30 mouse cellular contexts compared by ENCODE assay signal in genomic region chr9:21010362-21010761, GRCm38 (mm10). TPM values are rescaled to one million over a fixed set of nuclear protein-coding genes. Genes with fewer than 3 reads are reported as not detected.
DNase-seq lines count a peak whose midpoint lies in the region; ATAC-seq lines count a peak whose summit lies in the region.
"Had no signal": no experiment of that assay in that cellular context is flagged by ENCODE, and none has a peak within 500 bp of the region (broad histone marks: within the 10 kb centered on the region; RNA-seq: fewer than 3 reads in every experiment).

No protein-coding gene starts in this region.

- WGBS in liver, embryonic 13.5 days (ENCODE audit: insufficient replicate concordance): 46% methylated on average over 2 of the region's 2 CpGs
- WGBS in liver, embryonic 11.5 days: 61% methylated on average over 2 of the region's 2 CpGs

- no peak overlapping the region for H3K4me3 ChIP-seq in liver, embryonic 13.5 days (replicated peaks)
- no peak overlapping the region for H3K4me3 ChIP-seq in liver, embryonic 11.5 days (ENCODE audit: low read depth, low read length)
- H3K4me3 ChIP-seq: embryonic facial prominence, embryonic 13.5 days; erythroblast, embryonic 14.5 days; forebrain, embryonic 12.5 days; midbrain, embryonic 12.5 days; neural tube, embryonic 12.5 days had no signal

- peaks cover 36% of the 10 kb centered on the region for H3K36me3 ChIP-seq in liver, embryonic 13.5 days
- H3K36me3 ChIP-seq in liver, embryonic 11.5 days (ENCODE audit: control insufficient read depth, insufficient read depth, low read length): peaks cover 15% of the 10 kb centered on the region

- no peak overlapping the region for H3K9ac ChIP-seq in liver, embryonic 13.5 days
- no peak overlapping the region for H3K9ac ChIP-seq in liver, embryonic 11.5 days (ENCODE audit: low read depth, low read length)
- H3K9ac ChIP-seq: embryonic facial prominence, embryonic 13.5 days; forebrain, embryonic 12.5 days; hindbrain, embryonic 14.5 days; liver, postnatal 0 days; midbrain, embryonic 12.5 days; neural tube, embryonic 12.5 days had no signal

- no peaks in the 10 kb centered on the region for H3K9me3 ChIP-seq in liver, embryonic 13.5 days (replicated peaks)
- no peaks in the 10 kb centered on the region for H3K9me3 ChIP-seq in liver, embryonic 11.5 days (ENCODE audit: control insufficient read depth, low read length)
- H3K9me3 ChIP-seq: embryonic facial prominence, embryonic 13.5 days; forebrain, embryonic 12.5 days; midbrain, embryonic 12.5 days; neural tube, embryonic 12.5 days had no signal

- H3K4me1 ChIP-seq in liver, embryonic 13.5 days (replicated peaks): peaks cover 34% of the 10 kb centered on the region
- H3K4me1 ChIP-seq in liver, embryonic 11.5 days (replicated peaks; ENCODE audit: control insufficient read depth, insufficient read depth, low read length): peaks cover 19% of the 10 kb centered on the region

- H3K27me3 ChIP-seq in liver, embryonic 13.5 days: peaks cover 16% of the 10 kb centered on the region
- peaks cover 8% of the 10 kb centered on the region; the same call in 1 of the 2 replicates for H3K27me3 ChIP-seq in liver, embryonic 11.5 days (replicated peaks; ENCODE audit: control insufficient read depth, insufficient read depth, low read length)

- DNase-seq in gastrocnemius, postnatal 25 days: peak; percentile 54
- no peak for DNase-seq in gastrocnemius, postnatal 10 days
- DNase-seq in liver, embryonic 13.5 days: no peak
- no peak for DNase-seq in liver, embryonic 11.5 days (ENCODE audit: low spot score)
- peak; percentile 57 for DNase-seq in adipocyte (ENCODE audit: low spot score)
- peak; percentile 76 for DNase-seq in lung, postnatal 10 days
- no peak for DNase-seq in adrenal gland, postnatal 36 days
- no peak for DNase-seq in adrenal gland, postnatal 14 days
- DNase-seq: cerebellum, adult 2 months; cerebellum, postnatal 36 days; embryo, embryonic 11 days; kidney, adult 18-20 months; layer of hippocampus, adult 9-11 months; liver, postnatal 0 days; right cerebral cortex, postnatal 14 days; thymus, adult 2 months; thymus, postnatal 4 days had no signal

- no peak for ATAC-seq in liver, embryonic 13.5 days (ENCODE audit: low read depth)
- no peak for ATAC-seq in liver, embryonic 11.5 days (replicated peaks; ENCODE audit: low FRiP score)
- ATAC-seq: CD4-positive, CD25-positive, alpha-beta regulatory T cell, adult 4 months; inflammation-experienced regulatory T-cells, adult 6 months; liver, postnatal 0 days had no signal

- no peak overlapping the region for H3K4me2 ChIP-seq in liver, embryonic 13.5 days
- H3K4me2 ChIP-seq in liver, embryonic 11.5 days: no peak overlapping the region; the same call in 1 of the 2 replicates
- H3K4me2 ChIP-seq: embryonic facial prominence, embryonic 13.5 days; forebrain, embryonic 12.5 days; heart, embryonic 11.5 days; hindbrain, embryonic 14.5 days; midbrain, embryonic 12.5 days; neural tube, embryonic 12.5 days had no signal

- peak overlapping the region; percentile 43; the same call in 1 of the 2 replicates for H3K27ac ChIP-seq in liver, embryonic 13.5 days
- H3K27ac ChIP-seq in liver, embryonic 11.5 days (ENCODE audit: low read depth, low read length): no peak overlapping the region
- H3K27ac ChIP-seq: embryonic facial prominence, embryonic 13.5 days; forebrain, embryonic 12.5 days; hindbrain, embryonic 14.5 days; kidney, postnatal 0 days; midbrain, embryonic 12.5 days; neural tube, embryonic 12.5 days; stomach, postnatal 0 days had no signal

RNA-seq across cellular contexts. Expression of gene Icam1, which starts 5.4 kb away (rescaled TPM):
- total RNA-seq in gastrocnemius, postnatal 25 days (2021): 1 to 10 TPM; 1.6 to 3.0 TPM
- total RNA-seq in gastrocnemius, postnatal 10 days (2021): 1 to 10 TPM; 3.8 to 5.6 TPM
- 9.6 and 9.7 TPM in 2 replicates for polyA plus RNA-seq in liver, embryonic 13.5 days (2015; fragmentation: Nextera tagmentation; extraction: Ambion mirVana)
- polyA plus RNA-seq in liver, embryonic 11.5 days (2014; fragmentation: Nextera tagmentation; extraction: Ambion mirVana): 12.2 and 13.0 TPM in 2 replicates
- 10 to 100 TPM; 10.7 to 14.8 TPM for total RNA-seq in adrenal gland, postnatal 36 days (2021)
- 12.7 and 13.8 TPM in 2 replicates for total RNA-seq in adrenal gland, postnatal 14 days (2021)

RNA-seq across cellular contexts. Expression of gene Mrpl4, which starts 7.8 kb away (rescaled TPM):
- 10 to 100 TPM; 61.9 to 62.8 TPM for total RNA-seq in gastrocnemius, postnatal 25 days (2021)
- 10 to 100 TPM; 48.4 to 49.1 TPM for total RNA-seq in gastrocnemius, postnatal 10 days (2021)
- polyA plus RNA-seq in liver, embryonic 13.5 days (2015; fragmentation: Nextera tagmentation; extraction: Ambion mirVana): 81.2 and 84.0 TPM in 2 replicates
- polyA plus RNA-seq in liver, embryonic 11.5 days (2014; fragmentation: Nextera tagmentation; extraction: Ambion mirVana): 138 and 145 TPM in 2 replicates
- 100 to 1,000 TPM; 122 to 130 TPM for total RNA-seq in adrenal gland, postnatal 36 days (2021)
- 135 and 144 TPM in 2 replicates for total RNA-seq in adrenal gland, postnatal 14 days (2021)

RNA-seq across cellular contexts. Expression of gene Icam4, which starts 18.8 kb away (rescaled TPM):
- total RNA-seq in gastrocnemius, postnatal 25 days (2021): 1 to 10 TPM; 1.0 to 1.6 TPM
- total RNA-seq in gastrocnemius, postnatal 10 days (2021): under 1 TPM in 1 of 2 experiments, not detected in 1; 0.70 TPM
- 244 and 254 TPM in 2 replicates for polyA plus RNA-seq in liver, embryonic 13.5 days (2015; fragmentation: Nextera tagmentation; extraction: Ambion mirVana)
- polyA plus RNA-seq in liver, embryonic 11.5 days (2014; fragmentation: Nextera tagmentation; extraction: Ambion mirVana): 146 and 147 TPM in 2 replicates
- 1 to 10 TPM; 1.9 to 2.8 TPM for total RNA-seq in adrenal gland, postnatal 36 days (2021)
- total RNA-seq in adrenal gland, postnatal 14 days (2021): 1.2 and 4.1 TPM in 2 replicates

RNA-seq across cellular contexts. Expression of gene Icam5, which starts 21.5 kb away (rescaled TPM):
- total RNA-seq in gastrocnemius, postnatal 25 days (2021): not detected
- under 1 TPM; 0.14 to 0.25 TPM for total RNA-seq in gastrocnemius, postnatal 10 days (2021)
- polyA plus RNA-seq in liver, embryonic 13.5 days (2015; fragmentation: Nextera tagmentation; extraction: Ambion mirVana): 0.21 and 0.29 TPM in 2 replicates
- polyA plus RNA-seq in liver, embryonic 11.5 days (2014; fragmentation: Nextera tagmentation; extraction: Ambion mirVana): 0.37 and 0.44 TPM in 2 replicates
- total RNA-seq in adrenal gland, postnatal 36 days (2021): under 1 TPM; 0.10 to 0.20 TPM
- total RNA-seq in adrenal gland, postnatal 14 days (2021): 0.74 and 0.90 TPM in 2 replicates
- total RNA-seq: megakaryocyte, adult 5-6 weeks; monocyte, adult 5-6 weeks had no signal
- polyA plus RNA-seq: heart, embryonic 11.5 days; midbrain, embryonic 12.5 days had no signal

RNA-seq across cellular contexts. Expression of gene S1pr2, which starts 33.8 kb away (rescaled TPM):
- 1 to 10 TPM; 2.3 to 3.6 TPM for total RNA-seq in gastrocnemius, postnatal 25 days (2021)
- total RNA-seq in gastrocnemius, postnatal 10 days (2021): 10 to 100 TPM in 1 of 2 experiments, 1 to 10 TPM in 1; 8.9 to 11.1 TPM
- 4.7 and 4.8 TPM in 2 replicates for polyA plus RNA-seq in liver, embryonic 13.5 days (2015; fragmentation: Nextera tagmentation; extraction: Ambion mirVana)
- polyA plus RNA-seq in liver, embryonic 11.5 days (2014; fragmentation: Nextera tagmentation; extraction: Ambion mirVana): 15.2 and 16.8 TPM in 2 replicates
- total RNA-seq in adrenal gland, postnatal 36 days (2021): 10 to 100 TPM; 16.5 to 19.2 TPM
- 9.1 and 11.0 TPM in 2 replicates for total RNA-seq in adrenal gland, postnatal 14 days (2021)

Comparison
In these comparisons a context has a peak if more than half of its experiments do, and no peak if none do; other contexts are left out.
1. DNase-seq: peak in gastrocnemius, postnatal 25 days (single experiment), adipocyte (single experiment) and lung, postnatal 10 days (single experiment); none in gastrocnemius, postnatal 10 days (single experiment), liver, embryonic 13.5 days (single experiment), liver, embryonic 11.5 days (single experiment), adrenal gland, postnatal 36 days (0 of 2) and adrenal gland, postnatal 14 days (single experiment).